In genomic region chr11:24307601-24308252, GRCm38 (mm10) we compare ENCODE assay signal across 13 mouse cellular contexts.
DNase-seq lines count a peak whose midpoint lies in the region; ATAC-seq lines count a peak whose summit lies in the region.
"Had no signal": no experiment of that assay in that cellular context is flagged by ENCODE, and none has a peak within 500 bp of the region (broad histone marks: within the 10 kb centered on the region; RNA-seq: fewer than 3 reads in every experiment).

No protein-coding gene starts in this region.

- no peak overlapping the region for H3K4me3 ChIP-seq in limb, embryonic 12.5 days (replicated peaks)

- WGBS in limb, embryonic 12.5 days = 50% methylated on average over 6 of the region's 6 CpGs

- DNase-seq in frontal cortex, postnatal 36 days (ENCODE audit: low spot score in 2 of 2) = no peak
- peak; percentile 17 for DNase-seq in ZHBTc4 (ENCODE audit: low read depth, low spot score)
- DNase-seq in fibroblast of lung, adult 2 months (ENCODE audit: low read depth) = peak; percentile 40
- no peak for DNase-seq in cerebellum, postnatal 14 days
- DNase-seq in ovary, postnatal 36 days (ENCODE audit: low spot score) = no peak
- DNase-seq in thymus, postnatal 0 days (ENCODE audit: low spot score) = no peak
- DNase-seq: B cell, adult 2 months; lung, postnatal 4 days; thymus, adult 2 months had no signal

- H3K4me2 ChIP-seq in limb, embryonic 12.5 days = no peak overlapping the region
- H3K4me2 ChIP-seq: heart, embryonic 11.5 days had no signal

- H3K27ac ChIP-seq in limb, embryonic 12.5 days = peak overlapping the region; percentile 41; the same call in 1 of the 2 replicates

- H3K9ac ChIP-seq in limb, embryonic 12.5 days (replicated peaks) = no peak overlapping the region

- 0 out of 2 replicates have a peak, but pooled peaks have one; percentile 15 for ATAC-seq in frontal cortex, adult (ENCODE audit: low TSS enrichment)
- no peak for ATAC-seq in limb, embryonic 12.5 days (ENCODE audit: insufficient number of reproducible peaks, insufficient read depth, low FRiP score, low TSS enrichment, low read depth)
- ATAC-seq: inflammation-experienced regulatory T-cells, adult 6 months had no signal

- H3K9me3 ChIP-seq in limb, embryonic 12.5 days = no peaks in the 10 kb centered on the region

- H3K27me3 ChIP-seq in limb, embryonic 12.5 days = 0 out of 2 replicates have a peak, but pooled peaks cover 3% of the 10 kb centered on the region

- no peaks in the 10 kb centered on the region for H3K36me3 ChIP-seq in limb, embryonic 12.5 days

- H3K4me1 ChIP-seq in limb, embryonic 12.5 days (replicated peaks) = peaks cover 46% of the 10 kb centered on the region

Comparison
In these comparisons a context has a peak if more than half of its experiments do, and no peak if none do; other contexts are left out.
1. DNase-seq: peak in ZHBTc4 (single experiment) and fibroblast of lung, adult 2 months (single experiment); none in frontal cortex, postnatal 36 days (0 of 2), cerebellum, postnatal 14 days (0 of 2), ovary, postnatal 36 days (single experiment) and thymus, postnatal 0 days (single experiment).